In the genomic region with DNA sequence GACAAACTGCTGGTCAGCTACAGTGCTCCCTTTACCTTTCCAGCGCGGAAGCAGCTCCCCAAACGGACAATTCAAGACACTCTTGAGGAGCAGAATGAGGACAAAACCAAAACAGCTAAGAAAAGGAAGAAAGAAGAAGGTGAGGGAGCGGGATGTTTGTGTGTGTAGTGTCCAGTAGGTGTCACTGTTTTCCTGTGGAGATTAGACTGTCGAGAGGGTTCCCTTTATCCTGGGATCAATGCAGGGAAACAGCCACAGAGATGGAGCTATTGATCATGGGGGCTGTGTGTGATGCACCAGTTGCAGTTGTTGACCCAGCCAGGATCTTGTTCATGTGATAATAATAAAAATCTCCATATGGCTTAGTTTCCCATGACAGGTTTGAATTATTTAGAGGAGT, we compare ENCODE assay signal across 7 mouse cellular contexts. TPM values are rescaled to one million over a fixed set of nuclear protein-coding genes. Genes with fewer than 3 reads are reported as not detected.
DNase-seq lines count a peak whose midpoint lies in the region; ATAC-seq and TF ChIP-seq lines count a peak whose summit lies in the region.

No protein-coding gene starts in this region.

- H3K4me1 ChIP-seq in lung, embryonic 14.5 days (ENCODE audit: insufficient read depth) = no peaks in the 10 kb centered on the region
- no peaks in the 10 kb centered on the region for H3K4me1 ChIP-seq in forebrain, postnatal 0 days (ENCODE audit: insufficient read depth)
- H3K4me1 ChIP-seq in liver, postnatal 0 days (ENCODE audit: insufficient read depth) = peaks cover 4% of the 10 kb centered on the region; the same call in 1 of the 2 replicates
- H3K4me1 ChIP-seq in stomach, postnatal 0 days (replicated peaks; ENCODE audit: control insufficient read depth, insufficient read depth) = no peaks in the 10 kb centered on the region

- peak; percentile 67 for TF ChIP-seq CTCF in lung, embryonic 14.5 days (IDR thresholded peaks at IDR 0.05; ENCODE audit: low read depth)
- TF ChIP-seq CTCF in forebrain, postnatal 0 days (IDR thresholded peaks at IDR 0.05; ENCODE audit: low read depth) = peak; percentile 81
- peak; percentile 83 for TF ChIP-seq CTCF in liver, postnatal 0 days (IDR thresholded peaks at IDR 0.05; ENCODE audit: low read depth)
- TF ChIP-seq CTCF in stomach, postnatal 0 days (IDR thresholded peaks at IDR 0.05; ENCODE audit: low read depth) = peak; percentile 85

- no peak for TF ChIP-seq EP300 in liver, postnatal 0 days (IDR thresholded peaks at IDR 0.05; ENCODE audit: low read depth)
- no peak for TF ChIP-seq EP300 in stomach, postnatal 0 days (optimal IDR thresholded peaks at IDR 0.05)

- WGBS in lung, embryonic 14.5 days = 52% methylated on average over 5 of the region's 5 CpGs
- WGBS in forebrain, postnatal 0 days = 46% methylated on average over 5 of the region's 5 CpGs
- 56% methylated on average over 5 of the region's 5 CpGs for whole genome bisulfite sequencing in liver, postnatal 0 days (ENCODE audit: insufficient replicate concordance)
- 39% methylated on average over 5 of the region's 5 CpGs for WGBS in stomach, postnatal 0 days

- ATAC-seq in lung, embryonic 14.5 days (ENCODE audit: insufficient read depth) = no peak
- peak; percentile 79 for ATAC-seq in forebrain, postnatal 0 days
- peak; percentile 67 for ATAC-seq in liver, postnatal 0 days
- ATAC-seq in stomach, postnatal 0 days (ENCODE audit: low FRiP score, low TSS enrichment) = no peak

- DNase-seq in lung, embryonic 14.5 days = peak; percentile 60
- DNase-seq in lung, postnatal 4 days = no peak
- DNase-seq in R1 (ENCODE audit: low read depth, low spot score) = peak; percentile 66
- DNase-seq in forebrain, postnatal 0 days = peak; percentile 52
- DNase-seq in liver, postnatal 0 days = peak; percentile 23
- no peak for DNase-seq in stomach, postnatal 0 days (ENCODE audit: low spot score)
- no peak for DNase-seq in heart, adult 8-10 months (ENCODE audit: low spot score)

- H3K27me3 ChIP-seq in lung, embryonic 14.5 days (ENCODE audit: insufficient read depth, low read length) = no peaks in the 10 kb centered on the region
- H3K27me3 ChIP-seq in forebrain, postnatal 0 days (ENCODE audit: insufficient read depth, low read length) = no peaks in the 10 kb centered on the region
- H3K27me3 ChIP-seq in liver, postnatal 0 days (ENCODE audit: insufficient read depth, low read length) = no peaks in the 10 kb centered on the region
- no peaks in the 10 kb centered on the region for H3K27me3 ChIP-seq in stomach, postnatal 0 days (ENCODE audit: control insufficient read depth, insufficient read depth, low read length)

- peaks cover 90% of the 10 kb centered on the region for H3K36me3 ChIP-seq in lung, embryonic 14.5 days (ENCODE audit: insufficient read depth)
- peaks cover 56% of the 10 kb centered on the region for H3K36me3 ChIP-seq in forebrain, postnatal 0 days (ENCODE audit: insufficient read depth)
- peaks cover 74% of the 10 kb centered on the region for H3K36me3 ChIP-seq in liver, postnatal 0 days (replicated peaks; ENCODE audit: insufficient read depth, low read length)
- peaks cover 10% of the 10 kb centered on the region; the same call in 1 of the 2 replicates for H3K36me3 ChIP-seq in stomach, postnatal 0 days (ENCODE audit: control insufficient read depth, insufficient read depth, low read length)

- no peak overlapping the region for H3K4me3 ChIP-seq in lung, embryonic 14.5 days (ENCODE audit: low read depth, low read length)
- H3K4me3 ChIP-seq in forebrain, postnatal 0 days (ENCODE audit: low read depth, low read length) = no peak overlapping the region
- H3K4me3 ChIP-seq in liver, postnatal 0 days (ENCODE audit: low read depth, low read length) = no peak overlapping the region
- H3K4me3 ChIP-seq in stomach, postnatal 0 days (ENCODE audit: low read depth, low read length) = no peak overlapping the region

- no peak overlapping the region for H3K9ac ChIP-seq in lung, embryonic 14.5 days
- no peak overlapping the region for H3K9ac ChIP-seq in forebrain, postnatal 0 days
- H3K9ac ChIP-seq in liver, postnatal 0 days (replicated peaks) = no peak overlapping the region
- no peak overlapping the region for H3K9ac ChIP-seq in stomach, postnatal 0 days (ENCODE audit: low read length)

- H3K4me2 ChIP-seq in lung, embryonic 14.5 days = no peak overlapping the region
- no peak overlapping the region for H3K4me2 ChIP-seq in forebrain, postnatal 0 days (ENCODE audit: low read depth)
- H3K4me2 ChIP-seq in liver, postnatal 0 days (ENCODE audit: low read depth, low read length) = no peak overlapping the region
- no peak overlapping the region for H3K4me2 ChIP-seq in stomach, postnatal 0 days (replicated peaks; ENCODE audit: low read depth)

- no peak overlapping the region for H3K27ac ChIP-seq in lung, embryonic 14.5 days (ENCODE audit: low read depth)
- no peak overlapping the region for H3K27ac ChIP-seq in forebrain, postnatal 0 days (ENCODE audit: low read depth, low read length)
- H3K27ac ChIP-seq in liver, postnatal 0 days (ENCODE audit: low read depth) = no peak overlapping the region
- H3K27ac ChIP-seq in stomach, postnatal 0 days (replicated peaks) = no peak overlapping the region

- no peaks in the 10 kb centered on the region for H3K9me3 ChIP-seq in lung, embryonic 14.5 days (ENCODE audit: low read depth, low read length)
- H3K9me3 ChIP-seq in forebrain, postnatal 0 days (ENCODE audit: low read length) = no peaks in the 10 kb centered on the region
- H3K9me3 ChIP-seq in liver, postnatal 0 days (ENCODE audit: low read length) = no peaks in the 10 kb centered on the region
- H3K9me3 ChIP-seq in stomach, postnatal 0 days (ENCODE audit: control insufficient read depth, low read length) = no peaks in the 10 kb centered on the region

RNA-seq across cellular contexts. Expression of a gene that starts 10.1 kb away (rescaled TPM):
- 8.1 and 10.2 TPM in 2 replicates for polyA plus RNA-seq in lung, embryonic 14.5 days (2014; fragmentation: Nextera tagmentation; extraction: Ambion mirVana)
- total RNA-seq in forebrain, postnatal 0 days (2014; rRNA removed) = 8.9 and 15.3 TPM in 2 replicates
- 5.0 and 8.2 TPM in 2 replicates for polyA plus RNA-seq in forebrain, postnatal 0 days (2015; fragmentation: Nextera tagmentation; extraction: Ambion mirVana)
- polyA plus RNA-seq in liver, postnatal 0 days (2015; fragmentation: Nextera tagmentation; extraction: Ambion mirVana) = 1.5 and 1.7 TPM in 2 replicates
- 2.1 and 2.9 TPM in 2 replicates for polyA plus RNA-seq in stomach, postnatal 0 days (2015; fragmentation: Nextera tagmentation; extraction: Ambion mirVana)
- 10 to 100 TPM; 10.7 to 11.6 (median 11.2) TPM for total RNA-seq in heart, adult 8-10 months (2022)

RNA-seq across cellular contexts. Expression of a gene that starts 11.5 kb away (rescaled TPM):
- 122 and 135 TPM in 2 replicates for polyA plus RNA-seq in lung, embryonic 14.5 days (2014; fragmentation: Nextera tagmentation; extraction: Ambion mirVana)
- total RNA-seq in forebrain, postnatal 0 days (2014; rRNA removed) = 9.6 and 10.3 TPM in 2 replicates
- 20.3 and 26.2 TPM in 2 replicates for polyA plus RNA-seq in forebrain, postnatal 0 days (2015; fragmentation: Nextera tagmentation; extraction: Ambion mirVana)
- polyA plus RNA-seq in liver, postnatal 0 days (2015; fragmentation: Nextera tagmentation; extraction: Ambion mirVana) = 50.9 and 60.5 TPM in 2 replicates
- polyA plus RNA-seq in stomach, postnatal 0 days (2015; fragmentation: Nextera tagmentation; extraction: Ambion mirVana) = 29.0 and 32.6 TPM in 2 replicates
- total RNA-seq in heart, adult 8-10 months (2022) = 1 to 10 TPM; 3.0 to 4.1 (median 3.5) TPM

RNA-seq across cellular contexts. Expression of a gene that starts 35.8 kb away (rescaled TPM):
- 1.5 and 1.6 TPM in 2 replicates for polyA plus RNA-seq in lung, embryonic 14.5 days (2014; fragmentation: Nextera tagmentation; extraction: Ambion mirVana)
- total RNA-seq in forebrain, postnatal 0 days (2014; rRNA removed) = 0.46 and 0.48 TPM in 2 replicates
- polyA plus RNA-seq in forebrain, postnatal 0 days (2015; fragmentation: Nextera tagmentation; extraction: Ambion mirVana) = 0.13 TPM in 1 of 2 replicates, not detected in the other
- polyA plus RNA-seq in liver, postnatal 0 days (2015; fragmentation: Nextera tagmentation; extraction: Ambion mirVana) = 2.0 and 2.1 TPM in 2 replicates
- 1.1 and 1.2 TPM in 2 replicates for polyA plus RNA-seq in stomach, postnatal 0 days (2015; fragmentation: Nextera tagmentation; extraction: Ambion mirVana)
- under 1 TPM in 1 of 4 experiments, not detected in 3; 0.08 TPM for total RNA-seq in heart, adult 8-10 months (2022)

Comparison
In these comparisons a context has a peak if more than half of its experiments do, and no peak if none do; other contexts are left out.
1. DNase-seq: peak in lung, embryonic 14.5 days (single experiment), R1 (single experiment), forebrain, postnatal 0 days (single experiment) and liver, postnatal 0 days (single experiment); none in lung, postnatal 4 days (0 of 2), stomach, postnatal 0 days (single experiment) and heart, adult 8-10 months (single experiment).
2. ATAC-seq: peak in forebrain, postnatal 0 days (single experiment) and liver, postnatal 0 days (single experiment); none in lung, embryonic 14.5 days (single experiment) and stomach, postnatal 0 days (single experiment).
3. Peak in every context shown above with its lines, with median percentiles within 50 percentile points of each other: CTCF ChIP-seq.